Mouse (Mus musculus) ES-E14 (cell line): ENCODE measurements around the gene Nhlrc4.

Experiments used
- CHD2 ChIP-seq: IDR thresholded peaks from 2 replicates; pipeline ENCODE4 v1.6.1; 2014; ENCODE audit warnings: mild to moderate bottlenecking, low read depth, low read length, inconsistent platforms
- HCFC1 ChIP-seq: IDR thresholded peaks from 2 replicates; pipeline ENCODE4 v1.6.1; 2012; ENCODE audit warnings: low read length, inconsistent platforms, borderline replicate concordance; ENCODE audit not compliant: insufficient read depth
- MAFK ChIP-seq: IDR thresholded peaks from 2 replicates; pipeline ENCODE4 v1.6.1; 2014; ENCODE audit warnings: mild to moderate bottlenecking, low read depth, low read length, inconsistent platforms; ENCODE audit not compliant: insufficient read depth
- ZC3H11A ChIP-seq: IDR thresholded peaks from 2 replicates; pipeline ENCODE4 v1.6.1; 2012; ENCODE audit warnings: low read depth, mild to moderate bottlenecking, inconsistent platforms, low read length, borderline replicate concordance
- ZNF384 ChIP-seq: IDR thresholded peaks from 2 replicates; pipeline ENCODE4 v1.6.1; 2012; ENCODE audit warnings: low read depth, low read length, inconsistent platforms

GRCm38 (mm10) chr17:25944366-25945163 lies at the start of gene Nhlrc4, which contains the start of gene Pigq:
- TF ChIP-seq MAFK = no peak
- no peak for TF ChIP-seq HCFC1
- no peak for TF ChIP-seq CHD2
- TF ChIP-seq ZNF384 = no peak
- TF ChIP-seq ZC3H11A = no peak
